Mouse (Mus musculus) brain, embryonic 14.5 days (tissue): Measurements from ENCODE around the gene Gm42417.

Experiments used
- CTCF ChIP-seq: fragments of 200-500 bp; IDR thresholded peaks from 2 replicates; pipeline ENCODE4 v1.5.1; 2012; ENCODE audit warnings: inconsistent platforms, mild to moderate bottlenecking, moderate library complexity, borderline replicate concordance; ENCODE audit not compliant: insufficient read depth, insufficient read length; ENCODE audit errors: extremely low read depth
- POLR2A ChIP-seq: fragments of 200-500 bp; IDR thresholded peaks from 2 replicates; pipeline ENCODE4 v1.6.1; 2012; ENCODE audit warnings: mild to moderate bottlenecking, inconsistent platforms, borderline replicate concordance; ENCODE audit not compliant: poor library complexity, insufficient read depth, insufficient read length, severe bottlenecking; ENCODE audit errors: extremely low read depth

DNA sequence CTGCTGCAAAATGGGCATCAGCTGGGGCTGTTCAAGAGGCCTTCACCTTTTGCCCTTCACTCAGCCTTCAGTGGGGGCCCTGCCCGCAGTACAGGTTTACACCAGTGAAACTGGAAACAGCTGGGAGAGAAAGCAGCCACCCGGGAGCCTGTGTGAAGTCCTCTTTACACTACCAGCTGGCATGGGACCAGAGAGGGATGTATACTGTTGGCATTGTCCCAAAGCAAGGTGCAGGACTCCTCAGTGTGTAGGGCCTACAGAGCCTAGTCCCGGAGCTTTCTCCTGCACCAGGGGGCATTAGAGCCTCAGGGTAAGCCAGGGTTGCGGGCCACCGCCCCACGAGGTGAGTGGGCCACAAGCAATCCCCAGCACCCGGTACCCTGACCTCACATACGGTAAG lies 8.7 kb downstream of the Gm42417 start:
- no peak for TF ChIP-seq CTCF
- no peak for TF ChIP-seq POLR2A
